Mouse (Mus musculus) stomach, embryonic 16.5 days (tissue): ENCODE measurements around the gene Trappc5. TPM values are rescaled to one million over a fixed set of nuclear protein-coding genes. Genes with fewer than 3 reads are reported as not detected.

ENCODE experiments used
- ATAC-seq: fragments of 200-750 bp; cut with Nextera tagmentation; 2 replicates; pipeline ENCODE4 v1.8.0; 2017; ENCODE audit warnings: moderate number of reproducible peaks, moderate TSS enrichment; ENCODE audit not compliant: insufficient read depth, low FRiP score
- H3K27ac ChIP-seq: fragments of 300-500 bp; sonication (generic); 2 replicates; pipeline ENCODE4 v1.5.1; 2014; ENCODE audit warnings: low read length
- H3K27me3 ChIP-seq: fragments of 300-500 bp; sonication (generic); 2 replicates; pipeline ENCODE4 v1.6.1; 2014; ENCODE audit warnings: low read length, control low read depth, mixed read lengths; ENCODE audit not compliant: control insufficient read depth, insufficient read depth
- H3K36me3 ChIP-seq: fragments of 300-500 bp; sonication (generic); 2 replicates; pipeline ENCODE4 v1.6.1; 2014; ENCODE audit warnings: low read length; ENCODE audit not compliant: control insufficient read depth, insufficient read depth
- H3K4me1 ChIP-seq: fragments of 300-500 bp; sonication (generic); 2 replicates; pipeline ENCODE4 v1.6.1; 2014; ENCODE audit warnings: low read length, control low read depth, mixed read lengths; ENCODE audit not compliant: control insufficient read depth, insufficient read depth
- H3K4me2 ChIP-seq: fragments of 300-500 bp; sonication (generic); 2 replicates; pipeline ENCODE4 v1.6.1; 2014; ENCODE audit warnings: low read depth, low read length, mixed read lengths
- H3K4me3 ChIP-seq: fragments of 300-500 bp; sonication (generic); replicated peaks from 2 replicates; pipeline ENCODE4 v1.5.1; 2014; ENCODE audit warnings: mild to moderate bottlenecking, low read length
- H3K9ac ChIP-seq: fragments of 300-500 bp; sonication (generic); 2 replicates; pipeline ENCODE4 v1.6.1; 2014; ENCODE audit warnings: low read length
- H3K9me3 ChIP-seq: fragments of 300-500 bp; sonication (generic); replicated peaks from 2 replicates; pipeline ENCODE4 v1.6.1; 2016; ENCODE audit warnings: low read length, control low read depth; ENCODE audit not compliant: control insufficient read depth
- WGBS: fragments of 180-500 bp; shearing (Covaris S2); extraction: QIAGEN DNeasy Blood & Tissue Kit; methylation state at CpG from one replicate; pipeline ENCODE4 v1.1.7; 2014; 5-methylcytosine and 5-hydroxymethylcytosine counted together
- polyA plus RNA-seq: library from polyadenylated mRNA; unstranded; fragments of >200 nt; fragmentation: Nextera tagmentation; extraction: Ambion mirVana; gene quantifications from 2 replicates; pipeline ENCODE4 v1.2.1, GENCODE M21; 2015

The Trappc5 gene
- polyA plus RNA-seq, 1 experiment from 2014 or later, result 38.0 TPM

DNA sequence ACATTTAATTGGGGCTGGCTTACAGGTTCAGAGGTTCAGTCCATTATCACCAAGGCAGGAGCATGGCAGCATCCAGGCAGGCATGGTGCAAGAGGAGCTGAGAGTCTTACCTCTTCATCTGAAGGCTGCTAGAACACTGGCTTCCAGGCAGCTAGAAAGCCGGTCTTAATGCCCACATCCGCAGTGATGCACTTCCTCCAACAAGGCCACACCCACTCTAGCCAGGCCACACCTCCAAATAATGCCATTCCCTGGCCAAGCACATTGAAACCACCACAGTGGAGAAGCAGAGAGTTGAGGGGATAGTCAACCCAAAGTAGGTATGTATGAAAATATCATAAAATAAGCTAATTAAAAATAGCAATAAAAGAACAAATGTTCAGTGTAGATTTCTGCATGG, 5.7 kb upstream of the Trappc5 start:
- no peaks in the 10 kb centered on the region for H3K27me3 ChIP-seq
- H3K9me3 ChIP-seq, result no peaks in the 10 kb centered on the region
- H3K27ac ChIP-seq, result no peak overlapping the region
- H3K36me3 ChIP-seq, result no peaks in the 10 kb centered on the region
- no peak overlapping the region for H3K4me3 ChIP-seq
- WGBS, result 87% methylated on average over 2 of the region's 2 CpGs
- H3K4me1 ChIP-seq, result no peaks in the 10 kb centered on the region
- ATAC-seq, result no peak
- no peak overlapping the region for H3K4me2 ChIP-seq
- H3K9ac ChIP-seq, result no peak overlapping the region

DNA sequence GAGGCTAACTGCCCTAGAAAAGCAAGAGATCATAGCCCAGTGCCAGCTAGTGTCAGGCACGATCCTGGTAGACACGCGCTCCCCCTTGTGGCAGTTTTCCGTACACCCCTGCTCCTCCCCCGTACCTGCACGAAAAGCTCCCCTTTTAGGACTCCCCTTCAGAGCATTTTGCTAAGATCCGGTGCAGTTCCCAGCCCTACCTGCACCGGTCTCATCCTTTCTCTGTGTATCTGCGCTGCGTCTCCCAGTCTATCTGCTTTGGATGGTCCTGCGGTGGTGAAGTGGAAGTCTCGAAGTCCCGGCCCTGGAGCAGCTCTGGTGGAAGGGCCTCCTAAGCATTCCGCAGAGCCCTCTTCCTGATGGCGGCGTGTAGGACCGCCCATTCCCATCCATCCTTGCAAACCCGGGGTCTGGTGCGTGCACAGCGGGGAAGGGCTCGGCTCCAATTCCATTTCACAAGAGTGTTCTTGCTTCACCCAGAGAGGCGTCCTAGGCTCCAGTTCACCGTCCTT, 4.1 kb upstream of the Trappc5 start, which contains the start of gene Fcor:
Gene Fcor, minus strand, starts transcription at position 383 of the 512 bp plus-strand sequence.
- peak within 1 kb of the TSS; percentile 56; the same call in 1 of the 2 replicates for H3K27ac ChIP-seq
- H3K4me1 ChIP-seq, result 0 out of 2 replicates have a peak, but pooled peaks cover under 1% of the 10 kb centered on the region
- WGBS, result under 1% methylated on average over 23 of the region's 23 CpGs
- peak; percentile 81 for ATAC-seq
- peak within 1 kb of the TSS; percentile 70 for H3K4me3 ChIP-seq
- H3K9me3 ChIP-seq, result no peaks in the 10 kb centered on the region
- H3K27me3 ChIP-seq, result no peaks in the 10 kb centered on the region
- H3K4me2 ChIP-seq, result peak within 1 kb of the TSS; percentile 74
- H3K9ac ChIP-seq, result peak within 1 kb of the TSS; percentile 82
- H3K36me3 ChIP-seq, result no peaks in the 10 kb centered on the region

DNA sequence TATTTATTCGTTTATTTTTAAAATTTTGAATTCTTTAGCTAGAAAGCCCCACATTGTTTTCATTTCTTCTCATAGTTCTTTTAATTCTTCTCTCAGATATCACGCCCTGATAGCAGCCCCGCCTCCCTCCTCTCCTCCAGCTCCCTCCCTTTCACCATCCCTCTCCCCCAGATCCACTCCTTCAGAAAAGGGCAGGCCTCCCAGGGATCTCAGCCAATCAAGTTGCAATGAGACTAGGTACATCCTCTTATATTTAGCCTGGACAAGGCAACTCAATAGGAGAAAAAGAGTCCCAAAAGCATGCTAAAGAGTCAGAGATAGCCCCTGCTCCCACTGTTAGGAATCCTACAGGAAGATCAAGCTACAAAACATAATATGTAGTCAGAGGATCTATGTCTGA, 1.4 kb upstream of the Trappc5 start:
- Histone ChIP-seq H3K4me3 (no peak overlapping the region), H3K9me3 (no peaks in the 10 kb centered on the region), H3K4me1 (peaks cover 11% of the 10 kb centered on the region), H3K27ac (no peak overlapping the region), H3K4me2 (no peak overlapping the region), H3K27me3 (no peaks in the 10 kb centered on the region), H3K36me3 (peaks cover 9% of the 10 kb centered on the region), H3K9ac (no peak overlapping the region)
- WGBS, result 52% methylated on average over 3 of the region's 3 CpGs
- ATAC-seq, result no peak

DNA sequence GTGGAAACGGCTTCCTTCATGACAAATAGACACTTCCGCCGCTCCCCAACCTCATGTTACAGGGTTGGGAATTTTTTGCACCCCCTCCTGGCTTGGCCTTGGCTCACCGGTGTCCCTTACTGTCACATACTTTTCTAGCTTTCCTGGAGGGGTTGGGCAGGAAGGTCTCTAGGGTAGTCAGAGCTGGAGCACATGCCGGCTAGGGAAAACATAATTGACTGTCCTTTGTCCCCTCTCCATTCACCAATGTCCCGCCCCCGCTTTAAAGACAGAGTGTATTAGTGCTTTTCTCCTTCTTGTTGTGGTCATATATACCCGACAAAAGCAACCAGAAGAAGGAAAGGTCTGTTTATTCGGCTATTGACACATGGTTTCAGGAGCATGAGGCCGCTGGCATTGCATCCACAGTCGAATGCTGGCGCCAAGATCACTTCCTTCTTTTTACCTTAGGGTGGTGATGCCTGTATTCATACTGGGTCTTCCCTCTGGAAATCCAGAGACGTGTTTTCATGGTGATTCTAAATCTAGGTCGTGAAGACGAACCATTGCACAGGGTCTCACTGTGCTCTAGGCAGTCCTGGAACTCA, 987 bp downstream of the Trappc5 start:
- Histone ChIP-seq H3K27me3 (no peaks in the 10 kb centered on the region), H3K36me3 (peaks cover 25% of the 10 kb centered on the region), H3K4me3 (peak overlapping the region; percentile 99), H3K4me2 (peak overlapping the region; percentile 82), H3K27ac (peak overlapping the region; percentile 90), H3K4me1 (peaks cover 11% of the 10 kb centered on the region), H3K9ac (peak overlapping the region; percentile 88), H3K9me3 (no peaks in the 10 kb centered on the region)
- no peak for ATAC-seq
- 2% methylated on average over 15 of the region's 15 CpGs for WGBS

DNA sequence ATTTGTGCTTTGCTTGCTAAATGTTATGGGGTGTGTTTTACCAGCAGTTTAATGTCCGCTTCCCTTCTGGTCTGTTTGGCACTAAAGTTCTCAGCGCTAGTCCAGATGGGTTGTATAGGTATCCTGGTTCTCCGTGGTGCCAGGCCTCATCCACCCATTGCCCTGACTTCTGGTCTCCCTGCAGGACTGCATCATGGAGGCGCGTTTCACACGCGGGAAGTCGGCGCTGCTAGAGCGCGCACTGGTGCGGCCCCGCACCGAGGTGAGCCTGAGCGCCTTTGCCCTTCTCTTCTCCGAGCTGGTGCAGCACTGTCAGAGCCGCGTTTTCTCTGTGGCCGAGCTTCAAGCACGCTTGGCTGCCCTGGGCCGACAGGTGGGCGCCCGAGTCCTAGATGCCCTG, 2.7 kb downstream of the Trappc5 start:
- Histone ChIP-seq H3K9me3 (no peaks in the 10 kb centered on the region), H3K36me3 (peaks cover 25% of the 10 kb centered on the region), H3K9ac (no peak overlapping the region), H3K4me2 (no peak overlapping the region), H3K4me3 (no peak overlapping the region), H3K27ac (no peak overlapping the region), H3K27me3 (no peaks in the 10 kb centered on the region), H3K4me1 (peaks cover 11% of the 10 kb centered on the region)
- ATAC-seq, result no peak
- 93% methylated on average over 23 of the region's 23 CpGs for WGBS

DNA sequence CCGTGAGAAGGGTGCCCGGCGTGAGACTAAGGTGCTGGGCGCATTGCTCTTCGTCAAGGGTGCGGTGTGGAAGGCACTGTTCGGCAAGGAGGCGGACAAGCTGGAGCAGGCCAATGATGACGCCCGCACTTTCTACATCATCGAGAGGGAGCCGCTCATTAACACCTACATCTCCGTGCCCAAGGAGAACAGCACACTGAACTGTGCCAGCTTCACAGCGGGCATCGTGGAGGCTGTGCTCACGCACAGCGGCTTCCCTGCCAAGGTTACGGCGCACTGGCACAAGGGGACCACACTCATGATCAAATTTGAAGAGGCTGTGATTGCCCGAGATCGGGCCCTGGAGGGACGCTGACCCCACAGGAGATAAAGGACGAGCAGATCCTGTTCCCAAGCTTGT, 3.1 kb downstream of the Trappc5 start:
- H3K27me3 ChIP-seq, result no peaks in the 10 kb centered on the region
- no peak overlapping the region for H3K4me3 ChIP-seq
- H3K36me3 ChIP-seq, result peaks cover 25% of the 10 kb centered on the region
- no peak overlapping the region for H3K27ac ChIP-seq
- 92% methylated on average over 23 of the region's 23 CpGs for WGBS
- H3K9me3 ChIP-seq, result no peaks in the 10 kb centered on the region
- no peak overlapping the region for H3K9ac ChIP-seq
- H3K4me1 ChIP-seq, result peaks cover 11% of the 10 kb centered on the region
- ATAC-seq, result no peak
- no peak overlapping the region for H3K4me2 ChIP-seq

DNA sequence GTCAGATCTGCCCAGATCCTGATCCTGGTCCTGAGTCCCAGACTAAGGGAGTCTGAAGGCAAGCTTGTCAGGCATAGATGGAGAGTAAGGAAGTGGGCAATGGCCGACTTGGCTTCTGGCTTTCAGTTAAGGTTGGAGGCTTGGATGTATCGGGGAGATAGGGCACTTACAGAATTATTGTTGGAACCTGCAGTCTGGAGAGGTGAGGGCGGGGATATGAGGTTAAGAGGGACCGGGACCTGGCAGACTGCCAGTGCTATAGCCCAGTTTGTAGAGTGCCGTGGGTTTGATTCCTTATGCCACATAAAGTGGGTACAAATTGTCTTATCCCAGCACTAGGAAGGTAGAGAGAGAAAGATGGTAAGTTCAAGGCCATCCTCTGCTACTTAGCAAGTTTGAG, 3.6 kb downstream of the Trappc5 start:
- H3K4me3 ChIP-seq, result no peak overlapping the region
- no peak for ATAC-seq
- 80% methylated on average over 5 of the region's 5 CpGs for WGBS
- peaks cover 11% of the 10 kb centered on the region for H3K4me1 ChIP-seq
- H3K4me2 ChIP-seq, result no peak overlapping the region
- H3K27ac ChIP-seq, result no peak overlapping the region
- no peak overlapping the region for H3K9ac ChIP-seq
- no peaks in the 10 kb centered on the region for H3K9me3 ChIP-seq
- no peaks in the 10 kb centered on the region for H3K27me3 ChIP-seq
- H3K36me3 ChIP-seq, result peaks cover 25% of the 10 kb centered on the region

DNA sequence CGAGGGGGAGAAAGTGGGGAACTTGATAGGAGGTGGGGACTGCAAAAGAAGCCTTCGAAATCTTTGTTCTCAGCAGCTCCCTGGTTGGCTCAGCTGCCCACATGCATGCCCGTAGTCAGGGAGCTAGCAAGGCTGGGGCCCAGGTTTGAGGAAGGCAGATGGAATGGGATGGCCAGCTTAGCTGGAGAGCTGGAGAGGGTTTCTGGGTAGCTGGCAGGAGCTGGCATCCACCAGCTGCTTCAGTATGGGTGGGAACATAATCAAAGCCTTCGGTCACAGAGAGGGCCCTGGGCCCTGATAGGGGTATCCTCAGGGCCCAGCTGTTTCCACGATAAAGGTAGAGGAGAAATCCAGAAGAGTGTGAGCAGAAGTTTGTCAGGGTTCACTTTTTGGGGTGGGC, 6.3 kb downstream of the Trappc5 start:
- Histone ChIP-seq H3K4me2 (no peak overlapping the region), H3K9me3 (no peaks in the 10 kb centered on the region), H3K36me3 (peaks cover 25% of the 10 kb centered on the region), H3K27ac (no peak overlapping the region), H3K27me3 (no peaks in the 10 kb centered on the region), H3K9ac (no peak overlapping the region), H3K4me3 (no peak overlapping the region), H3K4me1 (peaks cover 7% of the 10 kb centered on the region)
- 88% methylated on average over 5 of the region's 5 CpGs for WGBS
- ATAC-seq, result no peak

DNA sequence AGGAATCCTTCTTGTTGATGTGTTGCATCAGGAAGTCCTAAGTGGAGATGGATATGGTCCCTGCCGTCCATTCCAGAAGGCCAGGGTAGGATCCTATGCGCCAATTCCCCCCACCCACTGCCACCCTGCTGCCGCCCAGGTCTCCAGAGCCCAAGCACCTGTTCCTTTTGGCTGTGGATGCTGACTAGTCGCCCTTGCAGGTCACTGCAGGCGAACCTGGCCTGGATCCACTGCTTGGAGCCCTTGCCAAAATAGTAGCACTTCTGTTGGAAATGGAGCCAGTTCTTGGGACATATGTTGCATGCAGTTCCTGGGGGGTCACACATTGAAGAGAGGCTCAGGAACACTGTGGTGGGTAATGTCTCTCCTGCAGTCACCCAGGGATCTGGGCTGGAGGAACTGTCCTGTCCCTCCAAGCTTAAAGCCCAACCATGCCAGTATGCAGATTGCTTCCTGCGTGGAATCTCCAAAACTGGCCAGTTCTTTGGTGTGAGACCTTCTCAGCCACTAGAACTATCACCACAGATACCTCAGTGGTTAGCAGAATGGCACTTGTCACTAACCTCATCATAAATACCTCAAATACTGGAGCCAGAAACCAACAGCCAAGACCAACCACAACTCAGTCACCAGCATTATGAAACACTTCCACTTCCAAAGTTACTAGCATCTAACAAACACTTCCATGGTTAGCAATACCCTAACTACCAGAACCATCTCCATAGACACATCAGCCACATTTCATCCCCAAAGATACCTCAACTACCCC, 7.5 kb downstream of the Trappc5 start:
- no peak overlapping the region for H3K4me2 ChIP-seq
- no peaks in the 10 kb centered on the region for H3K4me1 ChIP-seq
- H3K4me3 ChIP-seq, result no peak overlapping the region
- ATAC-seq, result no peak
- no peak overlapping the region for H3K27ac ChIP-seq
- peaks cover 25% of the 10 kb centered on the region for H3K36me3 ChIP-seq
- WGBS, result 72% methylated on average over 6 of the region's 6 CpGs
- H3K9ac ChIP-seq, result no peak overlapping the region
- no peaks in the 10 kb centered on the region for H3K27me3 ChIP-seq
- no peaks in the 10 kb centered on the region for H3K9me3 ChIP-seq
